ENCODE assay signal across 26 mouse cellular contexts in the genomic region with DNA sequence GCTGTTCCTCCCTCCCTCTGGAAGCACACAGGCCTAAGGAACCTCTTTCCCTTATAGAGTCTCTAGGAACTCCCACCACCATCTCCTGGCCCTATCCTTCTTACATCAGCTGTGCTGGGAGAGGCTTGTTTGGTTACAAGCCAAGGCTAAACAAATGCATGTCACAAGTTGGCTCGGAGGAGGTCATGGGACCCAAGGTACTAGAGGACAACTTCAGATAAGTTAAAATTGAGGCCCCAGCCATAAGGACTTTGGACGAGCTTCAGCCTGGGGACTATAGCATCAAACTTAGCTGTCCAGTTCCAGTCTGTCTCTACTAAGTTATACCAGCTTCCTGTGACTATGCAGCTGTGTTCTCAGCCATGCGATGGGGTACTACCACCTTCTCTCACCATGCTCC. TPM values are rescaled to one million over a fixed set of nuclear protein-coding genes. Genes with fewer than 3 reads are reported as not detected.
DNase-seq lines count a peak whose midpoint lies in the region; ATAC-seq lines count a peak whose summit lies in the region.
"Had no signal": no experiment of that assay in that cellular context is flagged by ENCODE, and none has a peak within 500 bp of the region (broad histone marks: within the 10 kb centered on the region; RNA-seq: fewer than 3 reads in every experiment).

No protein-coding gene starts in this region.

- no peaks in the 10 kb centered on the region for H3K27me3 ChIP-seq in intestine, embryonic 16.5 days (replicated peaks; ENCODE audit: control insufficient read depth, insufficient read depth, low read length)
- no peaks in the 10 kb centered on the region for H3K27me3 ChIP-seq in intestine, embryonic 15.5 days (replicated peaks)
- H3K27me3 ChIP-seq in midbrain, embryonic 11.5 days (ENCODE audit: control insufficient read depth, insufficient read depth, low read length) = no peaks in the 10 kb centered on the region
- H3K27me3 ChIP-seq in midbrain, embryonic 10.5 days (ENCODE audit: low read depth, poor library complexity, severe bottlenecking) = no peaks in the 10 kb centered on the region
- H3K27me3 ChIP-seq: embryonic facial prominence, embryonic 12.5 days; forebrain, embryonic 13.5 days; forebrain, embryonic 15.5 days had no signal

- no peak overlapping the region for H3K4me3 ChIP-seq in intestine, embryonic 16.5 days (ENCODE audit: low read length)
- H3K4me3 ChIP-seq in intestine, embryonic 15.5 days (replicated peaks) = no peak overlapping the region
- no peak overlapping the region for H3K4me3 ChIP-seq in midbrain, embryonic 11.5 days (ENCODE audit: low read depth, low read length)
- H3K4me3 ChIP-seq in midbrain, embryonic 10.5 days = no peak overlapping the region
- H3K4me3 ChIP-seq: embryonic facial prominence, embryonic 12.5 days; forebrain, embryonic 13.5 days; forebrain, embryonic 15.5 days had no signal

- DNase-seq in midbrain, embryonic 11.5 days (ENCODE audit: low spot score, missing footprints) = peak; percentile 56
- DNase-seq in midbrain, embryonic 10.5 days (ENCODE audit: low spot score) = no peak
- peak; percentile 75 for DNase-seq in yolk sac, embryonic 10.5 days (ENCODE audit: low spot score)
- no peak for DNase-seq in adrenal gland, postnatal 4 days (ENCODE audit: low spot score in 2 of 2)
- DNase-seq: adrenal gland, adult 2 months; adrenal gland, postnatal 10 days; adrenal gland, postnatal 25 days; B cell, adult 2 months; cerebellum, adult 11-12 months; cerebellum, adult 2 months; cerebellum, adult 9-10 months; cerebellum, postnatal 10 days; cerebellum, postnatal 25 days; forebrain, postnatal 0 days had no signal

- no peak overlapping the region for H3K4me2 ChIP-seq in intestine, embryonic 16.5 days (ENCODE audit: low read depth, low read length)
- no peak overlapping the region for H3K4me2 ChIP-seq in intestine, embryonic 15.5 days (replicated peaks)
- H3K4me2 ChIP-seq in midbrain, embryonic 11.5 days = no peak overlapping the region
- H3K4me2 ChIP-seq: embryonic facial prominence, embryonic 12.5 days; forebrain, embryonic 13.5 days; forebrain, embryonic 15.5 days had no signal

- peaks cover 6% of the 10 kb centered on the region for H3K36me3 ChIP-seq in intestine, embryonic 16.5 days (ENCODE audit: control insufficient read depth, insufficient read depth, low read length)
- no peaks in the 10 kb centered on the region for H3K36me3 ChIP-seq in intestine, embryonic 15.5 days
- no peaks in the 10 kb centered on the region for H3K36me3 ChIP-seq in midbrain, embryonic 11.5 days (ENCODE audit: control insufficient read depth, insufficient read depth, low read length)
- no peaks in the 10 kb centered on the region for H3K36me3 ChIP-seq in midbrain, embryonic 10.5 days
- H3K36me3 ChIP-seq: embryonic facial prominence, embryonic 10.5 days; embryonic facial prominence, embryonic 12.5 days; forebrain, embryonic 15.5 days had no signal

- H3K9ac ChIP-seq in intestine, embryonic 16.5 days (ENCODE audit: low read depth, low read length) = no peak overlapping the region
- no peak overlapping the region for H3K9ac ChIP-seq in intestine, embryonic 15.5 days
- no peak overlapping the region for H3K9ac ChIP-seq in midbrain, embryonic 11.5 days (ENCODE audit: low read length)
- H3K9ac ChIP-seq: embryonic facial prominence, embryonic 12.5 days; forebrain, embryonic 13.5 days; forebrain, embryonic 15.5 days; forebrain, postnatal 0 days had no signal

- no peaks in the 10 kb centered on the region for H3K9me3 ChIP-seq in intestine, embryonic 16.5 days (ENCODE audit: control insufficient read depth, low read length)
- no peaks in the 10 kb centered on the region for H3K9me3 ChIP-seq in intestine, embryonic 15.5 days
- no peaks in the 10 kb centered on the region for H3K9me3 ChIP-seq in midbrain, embryonic 11.5 days (ENCODE audit: control insufficient read depth, low read length)
- no peaks in the 10 kb centered on the region for H3K9me3 ChIP-seq in midbrain, embryonic 10.5 days (replicated peaks)
- H3K9me3 ChIP-seq: embryonic facial prominence, embryonic 10.5 days; embryonic facial prominence, embryonic 12.5 days; forebrain, embryonic 13.5 days; forebrain, embryonic 15.5 days had no signal

- no peaks in the 10 kb centered on the region for H3K4me1 ChIP-seq in intestine, embryonic 16.5 days (ENCODE audit: control insufficient read depth, insufficient read depth, low read length)
- H3K4me1 ChIP-seq in intestine, embryonic 15.5 days (replicated peaks) = no peaks in the 10 kb centered on the region
- H3K4me1 ChIP-seq in midbrain, embryonic 11.5 days (ENCODE audit: control insufficient read depth, insufficient read depth, low read length) = no peaks in the 10 kb centered on the region
- no peaks in the 10 kb centered on the region for H3K4me1 ChIP-seq in midbrain, embryonic 10.5 days
- H3K4me1 ChIP-seq: forebrain, embryonic 13.5 days; forebrain, embryonic 15.5 days had no signal

- H3K27ac ChIP-seq in intestine, embryonic 16.5 days (ENCODE audit: low read length) = no peak overlapping the region
- no peak overlapping the region for H3K27ac ChIP-seq in intestine, embryonic 15.5 days
- no peak overlapping the region for H3K27ac ChIP-seq in midbrain, embryonic 11.5 days (ENCODE audit: low read depth, low read length)
- H3K27ac ChIP-seq in midbrain, embryonic 10.5 days (replicated peaks) = no peak overlapping the region
- H3K27ac ChIP-seq: embryonic facial prominence, embryonic 10.5 days; embryonic facial prominence, embryonic 12.5 days; forebrain, embryonic 13.5 days; forebrain, embryonic 15.5 days had no signal

- 90% methylated on average over 3 of the region's 3 CpGs for WGBS in intestine, embryonic 16.5 days
- WGBS in intestine, embryonic 15.5 days = 86% methylated on average over 3 of the region's 3 CpGs
- 87% methylated on average over 3 of the region's 3 CpGs for WGBS in midbrain, embryonic 11.5 days
- 87% methylated on average over 3 of the region's 3 CpGs for WGBS in midbrain, embryonic 10.5 days

- ATAC-seq in intestine, embryonic 16.5 days = peak; percentile 39
- ATAC-seq in intestine, embryonic 15.5 days = no peak
- ATAC-seq in midbrain, embryonic 11.5 days (ENCODE audit: low FRiP score) = no peak
- ATAC-seq: CD4-positive, CD25-positive, alpha-beta regulatory T cell, adult 4 months; forebrain, embryonic 13.5 days; forebrain, embryonic 15.5 days; forebrain, postnatal 0 days had no signal

RNA-seq across cellular contexts. Expression of a gene that starts 7.3 kb away (rescaled TPM):
- polyA plus RNA-seq in intestine, embryonic 16.5 days (2015; fragmentation: Nextera tagmentation; extraction: Ambion mirVana) = 0.18 TPM in 1 of 2 replicates, not detected in the other
- polyA plus RNA-seq in intestine, embryonic 15.5 days (2015; fragmentation: Nextera tagmentation; extraction: Ambion mirVana) = not detected in 2 replicates
- 0.15 TPM in 2 replicates for polyA plus RNA-seq in midbrain, embryonic 11.5 days (2014; fragmentation: Nextera tagmentation; extraction: Ambion mirVana)
- 0.10 and 0.15 TPM in 2 replicates for polyA plus RNA-seq in midbrain, embryonic 10.5 days (2016; fragmentation: Nextera tagmentation; extraction: Ambion mirVana)
- total RNA-seq in adrenal gland, postnatal 4 days (2021) = under 1 TPM; 0.25 to 0.28 TPM
- total RNA-seq: ES-E14; forebrain, postnatal 0 days; MEL had no signal
- polyA plus RNA-seq: cerebellum, adult 2 months; cortical plate, adult 2 months; embryonic facial prominence, embryonic 14.5 days; forebrain, embryonic 11.5 days; forebrain, embryonic 15.5 days had no signal

RNA-seq across cellular contexts. Expression of a gene that starts 14.1 kb away (rescaled TPM):
- 0.10 and 0.20 TPM in 2 replicates for polyA plus RNA-seq in intestine, embryonic 16.5 days (2015; fragmentation: Nextera tagmentation; extraction: Ambion mirVana)
- polyA plus RNA-seq in intestine, embryonic 15.5 days (2015; fragmentation: Nextera tagmentation; extraction: Ambion mirVana) = 0.05 TPM in 1 of 2 replicates, not detected in the other
- polyA plus RNA-seq in midbrain, embryonic 11.5 days (2014; fragmentation: Nextera tagmentation; extraction: Ambion mirVana) = 0.14 TPM in 1 of 2 replicates, not detected in the other
- 0.10 and 0.20 TPM in 2 replicates for polyA plus RNA-seq in midbrain, embryonic 10.5 days (2016; fragmentation: Nextera tagmentation; extraction: Ambion mirVana)
- total RNA-seq in adrenal gland, postnatal 4 days (2021) = under 1 TPM; 0.20 to 0.85 TPM
- total RNA-seq: MEL had no signal

RNA-seq across cellular contexts. Expression of a gene that starts 14.7 kb away (rescaled TPM):
- 2.2 and 3.7 TPM in 2 replicates for polyA plus RNA-seq in intestine, embryonic 16.5 days (2015; fragmentation: Nextera tagmentation; extraction: Ambion mirVana)
- 2.2 and 2.8 TPM in 2 replicates for polyA plus RNA-seq in intestine, embryonic 15.5 days (2015; fragmentation: Nextera tagmentation; extraction: Ambion mirVana)
- 0.44 and 0.56 TPM in 2 replicates for polyA plus RNA-seq in midbrain, embryonic 11.5 days (2014; fragmentation: Nextera tagmentation; extraction: Ambion mirVana)
- polyA plus RNA-seq in midbrain, embryonic 10.5 days (2016; fragmentation: Nextera tagmentation; extraction: Ambion mirVana) = 0.62 and 0.78 TPM in 2 replicates
- 10 to 100 TPM; 16.7 to 17.1 TPM for total RNA-seq in adrenal gland, postnatal 4 days (2021)

RNA-seq across cellular contexts. Expression of a gene that starts 24.5 kb away (rescaled TPM):
- polyA plus RNA-seq in intestine, embryonic 16.5 days (2015; fragmentation: Nextera tagmentation; extraction: Ambion mirVana) = 0.45 and 0.70 TPM in 2 replicates
- polyA plus RNA-seq in intestine, embryonic 15.5 days (2015; fragmentation: Nextera tagmentation; extraction: Ambion mirVana) = 0.14 and 0.21 TPM in 2 replicates
- polyA plus RNA-seq in midbrain, embryonic 11.5 days (2014; fragmentation: Nextera tagmentation; extraction: Ambion mirVana) = not detected in 2 replicates
- 0.07 TPM in 1 of 2 replicates, not detected in the other for polyA plus RNA-seq in midbrain, embryonic 10.5 days (2016; fragmentation: Nextera tagmentation; extraction: Ambion mirVana)
- total RNA-seq in adrenal gland, postnatal 4 days (2021) = not detected
- total RNA-seq: adrenal gland, postnatal 25 days; forebrain, postnatal 0 days; MEL had no signal
- polyA plus RNA-seq: embryonic facial prominence, embryonic 10.5 days; embryonic facial prominence, embryonic 12.5 days; forebrain, embryonic 11.5 days; forebrain, embryonic 13.5 days; forebrain, embryonic 15.5 days; forebrain, postnatal 0 days had no signal

RNA-seq across cellular contexts. Expression of a gene that starts 40.1 kb away (rescaled TPM):
- polyA plus RNA-seq in intestine, embryonic 16.5 days (2015; fragmentation: Nextera tagmentation; extraction: Ambion mirVana) = 275 and 287 TPM in 2 replicates
- polyA plus RNA-seq in intestine, embryonic 15.5 days (2015; fragmentation: Nextera tagmentation; extraction: Ambion mirVana) = 264 and 275 TPM in 2 replicates
- 414 and 426 TPM in 2 replicates for polyA plus RNA-seq in midbrain, embryonic 11.5 days (2014; fragmentation: Nextera tagmentation; extraction: Ambion mirVana)
- polyA plus RNA-seq in midbrain, embryonic 10.5 days (2016; fragmentation: Nextera tagmentation; extraction: Ambion mirVana) = 375 and 418 TPM in 2 replicates
- 10 to 100 TPM; 91.2 to 93.3 TPM for total RNA-seq in adrenal gland, postnatal 4 days (2021)

Comparison
In these comparisons a context has a peak if more than half of its experiments do, and no peak if none do; other contexts are left out.
1. DNase-seq: peak in midbrain, embryonic 11.5 days (single experiment) and yolk sac, embryonic 10.5 days (single experiment); none in midbrain, embryonic 10.5 days (single experiment) and adrenal gland, postnatal 4 days (0 of 2).